Mouse (Mus musculus) hindbrain, embryonic 16.5 days (tissue): Measurements from ENCODE around the gene Hnrnpul1. TPM values are rescaled to one million over a fixed set of nuclear protein-coding genes. Genes with fewer than 3 reads are reported as not detected.

Experiments
- ATAC-seq: fragments of 200-750 bp; cut with Nextera tagmentation; 2 replicates; pipeline ENCODE4 v1.8.0; 2017; ENCODE audit warnings: moderate TSS enrichment, moderate library complexity
- H3K27ac ChIP-seq: fragments of 300-500 bp; sonication (generic); 2 replicates; pipeline ENCODE4 v1.5.1; 2014; ENCODE audit warnings: low read depth, mild to moderate bottlenecking, control low read depth, low read length, moderate library complexity
- H3K27me3 ChIP-seq: fragments of 300-500 bp; sonication (generic); replicated peaks from 2 replicates; pipeline ENCODE4 v1.6.1; 2014; ENCODE audit warnings: low read length; ENCODE audit not compliant: control insufficient read depth, insufficient read depth
- H3K36me3 ChIP-seq: fragments of 300-500 bp; sonication (generic); 2 replicates; pipeline ENCODE4 v1.6.1; 2014; ENCODE audit warnings: mild to moderate bottlenecking, low read length, moderate library complexity, mixed read lengths; ENCODE audit not compliant: control insufficient read depth, insufficient read depth
- H3K4me1 ChIP-seq: fragments of 300-500 bp; sonication (generic); 2 replicates; pipeline ENCODE4 v1.6.1; 2014; ENCODE audit warnings: low read depth, low read length; ENCODE audit not compliant: control insufficient read depth, insufficient read depth
- H3K4me2 ChIP-seq: fragments of 300-500 bp; sonication (generic); 2 replicates; pipeline ENCODE4 v1.6.1; 2014; ENCODE audit warnings: mild to moderate bottlenecking, low read length, control low read depth, moderate library complexity
- H3K4me3 ChIP-seq: fragments of 300-500 bp; sonication (generic); 2 replicates; pipeline ENCODE4 v1.5.1; 2014; ENCODE audit warnings: mild to moderate bottlenecking, low read length, control low read depth, moderate library complexity
- H3K9ac ChIP-seq: fragments of 300-500 bp; sonication (generic); 2 replicates; pipeline ENCODE4 v1.6.1; 2014; ENCODE audit warnings: low read depth, mild to moderate bottlenecking, control low read depth, low read length, moderate library complexity
- H3K9me3 ChIP-seq: fragments of 300-500 bp; sonication (generic); 2 replicates; pipeline ENCODE4 v1.6.1; 2014; ENCODE audit warnings: mild to moderate bottlenecking, low read length, moderate library complexity; ENCODE audit not compliant: control insufficient read depth
- WGBS: fragments of 180-500 bp; shearing (Covaris S2); extraction: QIAGEN DNeasy Blood & Tissue Kit; methylation state at CpG from one replicate; pipeline ENCODE4 v1.1.7; 2014; 5-methylcytosine and 5-hydroxymethylcytosine counted together
- polyA plus RNA-seq: library from polyadenylated mRNA; unstranded; fragments of >200 nt; fragmentation: Nextera tagmentation; extraction: Ambion mirVana; gene quantifications from 2 replicates; pipeline ENCODE4 v1.2.1, GENCODE M21; 2015

The Hnrnpul1 gene
- polyA plus RNA-seq, 1 experiment from 2014 or later: 32.3 TPM

GRCm38 (mm10) chr7:25689603-25690021 lies 64.9 kb downstream of the Hnrnpul1 start:
- Histone ChIP-seq H3K9ac (peak overlapping the region; percentile 48), H3K4me3 (peak overlapping the region; percentile 49), H3K36me3 (no peaks in the 10 kb centered on the region), H3K4me1 (peaks cover 28% of the 10 kb centered on the region), H3K4me2 (peak overlapping the region; percentile 66), H3K27me3 (peaks cover 48% of the 10 kb centered on the region), H3K9me3 (peaks cover 3% of the 10 kb centered on the region; the same call in 1 of the 2 replicates), H3K27ac (no peak overlapping the region)
- no peak for ATAC-seq
- 9% methylated on average over 12 of the region's 12 CpGs for WGBS

DNA sequence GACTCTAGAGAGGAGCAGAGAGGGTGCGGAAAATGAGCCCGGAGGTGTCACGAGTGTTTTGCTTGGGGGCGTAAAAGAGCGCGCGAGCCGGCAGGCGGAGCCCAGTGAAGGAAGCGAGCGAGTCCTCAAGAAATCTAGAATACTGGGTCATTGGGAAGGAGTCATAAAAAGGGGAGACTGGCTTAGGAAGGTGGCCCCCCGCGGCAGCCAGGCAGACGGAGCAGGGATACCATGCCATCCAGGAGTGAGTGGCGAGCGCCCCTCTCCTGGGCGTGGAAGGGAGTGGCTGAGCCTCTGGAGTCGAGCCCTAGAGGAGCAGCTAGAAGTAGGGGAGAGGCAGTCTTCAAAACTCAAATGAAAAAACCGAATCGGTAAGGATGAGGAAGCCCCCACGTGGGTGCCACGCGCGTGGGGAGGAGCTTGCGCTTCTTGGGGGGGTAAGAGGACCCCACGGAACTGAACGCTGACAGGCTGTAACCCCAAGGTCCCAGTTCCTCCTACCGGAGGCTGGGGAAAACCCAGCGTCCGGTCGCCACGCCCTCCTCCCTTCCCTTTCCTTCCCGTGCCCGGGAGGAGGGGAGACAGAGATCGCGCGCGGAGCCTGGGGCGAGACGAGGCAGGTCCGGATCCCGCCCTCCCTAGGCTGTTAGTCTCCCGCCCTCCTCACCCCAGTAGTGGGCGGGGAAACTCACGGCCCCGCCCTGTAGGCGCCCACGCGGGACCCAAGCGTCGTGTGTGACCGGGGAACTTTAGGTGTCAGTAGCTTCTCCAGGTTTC lies 65.6 kb downstream of the Hnrnpul1 start:
- Histone ChIP-seq H3K4me2 (peak overlapping the region; percentile 66), H3K36me3 (no peaks in the 10 kb centered on the region), H3K27ac (no peak overlapping the region), H3K9ac (peak overlapping the region; percentile 48), H3K4me1 (peaks cover 28% of the 10 kb centered on the region), H3K27me3 (peaks cover 48% of the 10 kb centered on the region), H3K4me3 (peak overlapping the region; percentile 49), H3K9me3 (peaks cover 3% of the 10 kb centered on the region; the same call in 1 of the 2 replicates)
- WGBS: 2% methylated on average over 40 of the region's 52 CpGs
- ATAC-seq: peak; percentile 56

DNA sequence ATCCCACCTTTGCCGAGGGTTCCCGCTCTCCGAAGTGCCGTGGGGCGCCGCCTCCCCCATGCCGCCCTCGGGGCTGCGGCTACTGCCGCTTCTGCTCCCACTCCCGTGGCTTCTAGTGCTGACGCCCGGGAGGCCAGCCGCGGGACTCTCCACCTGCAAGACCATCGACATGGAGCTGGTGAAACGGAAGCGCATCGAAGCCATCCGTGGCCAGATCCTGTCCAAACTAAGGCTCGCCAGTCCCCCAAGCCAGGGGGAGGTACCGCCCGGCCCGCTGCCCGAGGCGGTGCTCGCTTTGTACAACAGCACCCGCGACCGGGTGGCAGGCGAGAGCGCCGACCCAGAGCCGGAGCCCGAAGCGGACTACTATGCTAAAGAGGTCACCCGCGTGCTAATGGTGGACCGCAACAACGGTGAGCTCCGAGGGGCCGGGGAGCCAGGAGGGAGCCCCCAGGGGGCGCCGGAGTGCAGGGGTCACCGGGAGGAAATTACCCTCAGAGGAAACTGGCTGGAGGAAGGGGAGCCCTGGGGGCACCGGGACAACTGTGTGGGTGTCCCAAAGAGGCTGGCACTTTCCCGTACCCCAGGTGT lies 66.7 kb downstream of the Hnrnpul1 start:
- peaks cover 3% of the 10 kb centered on the region; the same call in 1 of the 2 replicates for H3K9me3 ChIP-seq
- peak overlapping the region; percentile 57 for H3K9ac ChIP-seq
- H3K4me2 ChIP-seq: peak overlapping the region; percentile 66
- H3K36me3 ChIP-seq: peaks cover 2% of the 10 kb centered on the region; the same call in 1 of the 2 replicates
- peaks cover 48% of the 10 kb centered on the region for H3K27me3 ChIP-seq
- ATAC-seq: no peak
- H3K4me1 ChIP-seq: peaks cover 28% of the 10 kb centered on the region
- H3K27ac ChIP-seq: peak overlapping the region; percentile 17; the same call in 1 of the 2 replicates
- peak overlapping the region; percentile 49 for H3K4me3 ChIP-seq
- under 1% methylated on average over 47 of the region's 47 CpGs for WGBS

- H3K27ac ChIP-seq: peak within 1 kb of the TSS; percentile 51; the same call in 1 of the 2 replicates
- WGBS: under 1% methylated on average over 46 of the region's 69 CpGs
These were observed 67.7 kb downstream of the Hnrnpul1 start, which contains the start of gene Tgfb1 for GRCm38 (mm10) chr7:25686680-25687531. Gene Tgfb1, plus strand, starts transcription at chr7:25687002.

GRCm38 (mm10) chr7:25685926-25686470 lies 68.6 kb downstream of the Hnrnpul1 start:
- H3K9ac ChIP-seq: no peak overlapping the region
- H3K9me3 ChIP-seq: peaks cover 1% of the 10 kb centered on the region; the same call in 1 of the 2 replicates

More at GRCm38 (mm10) chr7:25686680-25687531, 67.7 kb downstream of the Hnrnpul1 start, which contains the start of gene Tgfb1:
- peak within 1 kb of the TSS; percentile 66 for H3K4me2 ChIP-seq
- ATAC-seq: peak; percentile 25; the same call in 1 of the 2 replicates
- H3K9me3 ChIP-seq: peaks cover 3% of the 10 kb centered on the region; the same call in 1 of the 2 replicates
- H3K4me1 ChIP-seq: peaks cover 32% of the 10 kb centered on the region
- peak within 1 kb of the TSS; percentile 68 for H3K9ac ChIP-seq
- peak within 1 kb of the TSS; percentile 49 for H3K4me3 ChIP-seq
- H3K27me3 ChIP-seq: peaks cover 48% of the 10 kb centered on the region
- peaks cover 2% of the 10 kb centered on the region; the same call in 1 of the 2 replicates for H3K36me3 ChIP-seq

GRCm38 (mm10) chr7:25684659-25685058 lies 69.9 kb downstream of the Hnrnpul1 start:
- ATAC-seq: no peak
- H3K36me3 ChIP-seq: peaks cover 2% of the 10 kb centered on the region; the same call in 1 of the 2 replicates
- H3K9ac ChIP-seq: no peak overlapping the region
- H3K27me3 ChIP-seq: peaks cover 33% of the 10 kb centered on the region
- peaks cover 40% of the 10 kb centered on the region for H3K4me1 ChIP-seq
- H3K27ac ChIP-seq: no peak overlapping the region
- no peaks in the 10 kb centered on the region for H3K9me3 ChIP-seq
- no peak overlapping the region for H3K4me3 ChIP-seq
- WGBS: 86% methylated on average over 6 of the region's 6 CpGs
- H3K4me2 ChIP-seq: no peak overlapping the region

More at GRCm38 (mm10) chr7:25685926-25686470, 68.6 kb downstream of the Hnrnpul1 start:
- Histone ChIP-seq H3K27ac (no peak overlapping the region), H3K4me1 (peaks cover 36% of the 10 kb centered on the region), H3K36me3 (peaks cover 2% of the 10 kb centered on the region; the same call in 1 of the 2 replicates), H3K4me3 (no peak overlapping the region), H3K4me2 (no peak overlapping the region), H3K27me3 (peaks cover 43% of the 10 kb centered on the region)
- 68% methylated on average over 21 of the region's 21 CpGs for WGBS
- ATAC-seq: no peak

- peaks cover 32% of the 10 kb centered on the region for H3K27me3 ChIP-seq
- peaks cover 33% of the 10 kb centered on the region for H3K4me1 ChIP-seq
- WGBS: 81% methylated on average over 7 of the region's 7 CpGs
- no peak overlapping the region for H3K4me2 ChIP-seq
- no peak for ATAC-seq
- H3K27ac ChIP-seq: no peak overlapping the region
- H3K36me3 ChIP-seq: peaks cover 2% of the 10 kb centered on the region; the same call in 1 of the 2 replicates
- H3K9me3 ChIP-seq: no peaks in the 10 kb centered on the region
- no peak overlapping the region for H3K9ac ChIP-seq
- H3K4me3 ChIP-seq: no peak overlapping the region
These were observed 70.9 kb downstream of the Hnrnpul1 start for GRCm38 (mm10) chr7:25683474-25684180.
